Mouse (Mus musculus): ENCODE data around the gene Zdhhc8. TPM values are rescaled to one million over a fixed set of nuclear protein-coding genes. Genes with fewer than 3 reads are reported as not detected.
"Not testable (repeated sequence)": the region's sequence is repeated elsewhere in the genome, so short reads cannot be mapped to it uniquely, and the experiment has no call there.

Zdhhc8 gene
- polyA plus RNA-seq, 1 experiment from 2014 or later = 0.79 TPM

DNA sequence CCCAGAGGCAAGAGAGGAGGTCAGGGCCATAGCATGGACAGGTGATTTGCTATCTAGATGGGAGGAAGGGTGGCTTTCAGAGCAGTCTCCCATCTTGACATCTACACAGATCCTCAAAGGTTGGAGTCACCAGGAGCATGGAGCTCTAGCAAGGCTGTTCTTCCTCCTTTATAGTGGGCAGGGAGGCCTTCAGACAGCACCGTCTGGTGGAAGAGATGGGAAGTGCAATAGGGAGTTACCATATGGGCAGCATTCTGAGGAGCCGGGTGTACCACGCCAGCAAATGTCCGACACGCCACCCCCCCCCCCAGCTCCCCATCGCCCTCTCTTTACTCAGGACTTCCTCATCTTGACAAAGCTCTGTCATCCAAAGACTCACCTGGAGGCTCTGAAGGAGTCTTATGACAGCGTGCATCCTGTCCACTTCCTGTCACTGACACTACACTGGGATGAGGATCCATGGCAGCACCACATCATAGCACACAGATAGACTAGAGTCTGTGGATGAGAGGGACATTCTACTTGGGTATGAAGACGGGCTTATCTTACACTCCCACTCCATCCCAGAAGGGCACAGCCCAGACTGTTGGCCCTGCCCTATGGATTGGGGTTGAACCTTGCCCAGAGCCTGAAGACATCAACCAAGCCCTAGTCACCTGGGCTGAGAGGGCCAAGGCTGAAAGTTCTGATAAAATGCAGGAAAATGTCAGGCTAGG is 24.1 kb downstream of the Zdhhc8 start:
- WGBS (ENCODE audit: insufficient replicate concordance) = 10% methylated on average over 8 of the region's 8 CpGs

DNA sequence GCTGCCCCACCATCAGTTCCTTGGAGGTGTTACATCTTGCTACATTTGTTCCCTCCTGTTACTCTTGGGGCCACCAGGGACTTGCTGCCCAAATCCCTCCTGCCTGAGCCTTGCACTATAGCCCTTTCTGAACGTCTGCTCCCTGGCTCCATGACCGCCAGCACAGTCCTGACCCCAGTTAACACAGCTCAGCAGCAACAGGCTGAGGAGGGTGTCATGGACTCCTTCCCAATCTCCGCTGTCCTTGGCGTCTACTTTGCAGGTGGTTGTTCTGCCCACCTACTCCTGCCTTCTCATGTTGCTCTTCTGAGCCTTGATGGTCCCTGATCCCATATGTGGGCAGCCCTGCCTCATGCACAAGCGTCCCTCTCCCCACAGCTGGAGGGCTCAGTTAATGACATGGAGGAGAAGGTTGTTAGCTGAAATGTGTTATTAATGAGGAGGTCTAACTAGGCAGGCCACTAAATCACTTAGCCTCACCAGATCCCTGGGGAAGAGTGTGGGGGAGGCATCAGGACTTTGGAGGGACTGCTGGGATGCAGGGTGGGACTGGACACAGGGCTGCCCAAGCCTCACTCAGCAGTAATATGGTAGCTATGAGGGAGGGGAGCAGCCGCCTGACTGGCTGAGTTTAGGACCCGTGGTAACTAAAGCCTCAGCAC is 31.4 kb downstream of the Zdhhc8 start:
- no peaks in the 10 kb centered on the region for H3K9me3 ChIP-seq (replicated peaks; ENCODE audit: control insufficient read depth, low read length)
- no peak for ATAC-seq (ENCODE audit: low read depth)

More for the DNA sequence above, 24.1 kb downstream of the Zdhhc8 start:
- Histone ChIP-seq H3K27me3 (ENCODE audit: control insufficient read depth, insufficient read depth, low read depth, low read length) (no peaks in the 10 kb centered on the region), H3K27ac (ENCODE audit: low read length) (no peak overlapping the region), H3K4me2 (ENCODE audit: low read depth, low read length) (no peak overlapping the region), H3K36me3 (ENCODE audit: control insufficient read depth, insufficient read depth) (no peaks in the 10 kb centered on the region), H3K9ac (ENCODE audit: low read depth, low read length) (no peak overlapping the region), H3K4me1 (ENCODE audit: control insufficient read depth, low read depth, low read length) (no peaks in the 10 kb centered on the region; the same call in 1 of the 2 replicates), H3K4me3 (ENCODE audit: low read depth, low read length) (no peak overlapping the region), H3K9me3 (replicated peaks; ENCODE audit: control insufficient read depth, low read length) (no peaks in the 10 kb centered on the region)
- ATAC-seq (ENCODE audit: low read depth) = no peak

DNA sequence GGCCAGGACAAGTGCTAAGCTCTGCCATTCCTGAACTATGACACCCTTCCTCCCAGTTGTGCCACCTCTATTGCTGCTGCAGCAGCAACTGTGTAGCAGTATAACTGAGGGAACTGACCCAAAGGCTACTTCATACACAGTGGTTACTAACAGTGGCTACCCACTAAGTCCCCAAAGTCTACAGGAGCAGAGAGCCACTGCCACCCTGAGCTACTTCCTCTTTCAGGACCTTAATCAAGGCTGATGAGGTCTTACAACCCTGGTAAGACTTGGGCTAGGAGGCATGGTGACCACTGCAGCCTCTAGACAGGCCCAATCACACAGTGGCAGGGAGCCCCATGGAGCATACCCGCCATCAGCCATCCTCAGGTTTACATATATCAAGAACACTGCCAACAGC is 32.9 kb downstream of the Zdhhc8 start:
- Histone ChIP-seq H3K9me3 (replicated peaks; ENCODE audit: control insufficient read depth, low read length) (no peaks in the 10 kb centered on the region), H3K4me2 (ENCODE audit: low read depth, low read length) (no peak overlapping the region), H3K4me3 (ENCODE audit: low read depth, low read length) (no peak overlapping the region), H3K36me3 (ENCODE audit: control insufficient read depth, insufficient read depth) (no peaks in the 10 kb centered on the region), H3K4me1 (ENCODE audit: control insufficient read depth, low read depth, low read length) (no peaks in the 10 kb centered on the region), H3K27me3 (ENCODE audit: control insufficient read depth, insufficient read depth, low read depth, low read length) (no peaks in the 10 kb centered on the region), H3K9ac (ENCODE audit: low read depth, low read length) (no peak overlapping the region), H3K27ac (ENCODE audit: low read length) (no peak overlapping the region)
- WGBS (ENCODE audit: insufficient replicate concordance) = 59% methylated on average over 1 of the region's 1 CpGs
- ATAC-seq (ENCODE audit: low read depth) = no peak

More for the DNA sequence above, 31.4 kb downstream of the Zdhhc8 start:
- Histone ChIP-seq H3K4me2 (ENCODE audit: low read depth, low read length) (no peak overlapping the region), H3K9ac (ENCODE audit: low read depth, low read length) (no peak overlapping the region), H3K36me3 (ENCODE audit: control insufficient read depth, insufficient read depth) (no peaks in the 10 kb centered on the region), H3K27me3 (ENCODE audit: control insufficient read depth, insufficient read depth, low read depth, low read length) (no peaks in the 10 kb centered on the region), H3K4me1 (ENCODE audit: control insufficient read depth, low read depth, low read length) (no peaks in the 10 kb centered on the region), H3K4me3 (ENCODE audit: low read depth, low read length) (no peak overlapping the region), H3K27ac (ENCODE audit: low read length) (no peak overlapping the region)
- WGBS (ENCODE audit: insufficient replicate concordance) = 57% methylated on average over 7 of the region's 7 CpGs

DNA sequence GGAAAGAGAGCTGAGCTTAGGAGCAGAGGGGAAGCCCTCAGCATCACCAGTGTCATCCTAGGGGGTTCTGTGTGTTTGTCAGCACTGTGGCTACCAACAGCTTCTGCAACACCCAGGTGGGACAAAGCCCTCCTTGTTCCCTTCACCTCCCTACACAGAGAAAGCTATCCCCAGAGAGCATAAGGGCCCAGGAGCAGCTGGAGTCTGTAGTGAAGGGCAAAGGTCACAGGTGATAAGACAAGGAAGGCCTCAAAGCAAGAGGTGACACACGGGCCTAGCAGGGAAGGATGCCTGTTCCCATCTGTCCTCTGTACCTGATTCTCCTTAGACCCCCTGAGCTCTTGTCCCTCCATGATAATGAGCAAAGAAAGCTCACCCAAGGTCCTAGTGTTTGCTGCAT is 33.3 kb downstream of the Zdhhc8 start:
- no peak for ATAC-seq (ENCODE audit: low read depth)
- no peaks in the 10 kb centered on the region for H3K27me3 ChIP-seq (ENCODE audit: control insufficient read depth, insufficient read depth, low read depth, low read length)
- H3K9me3 ChIP-seq (replicated peaks; ENCODE audit: control insufficient read depth, low read length) = no peaks in the 10 kb centered on the region
- H3K4me3 ChIP-seq (ENCODE audit: low read depth, low read length) = no peak overlapping the region
- H3K36me3 ChIP-seq (ENCODE audit: control insufficient read depth, insufficient read depth) = no peaks in the 10 kb centered on the region
- no peak overlapping the region for H3K27ac ChIP-seq (ENCODE audit: low read length)
- H3K4me2 ChIP-seq (ENCODE audit: low read depth, low read length) = no peak overlapping the region
- 35% methylated on average over 1 of the region's 1 CpGs for WGBS (ENCODE audit: insufficient replicate concordance)
- no peak overlapping the region for H3K9ac ChIP-seq (ENCODE audit: low read depth, low read length)
- H3K4me1 ChIP-seq (ENCODE audit: control insufficient read depth, low read depth, low read length) = no peaks in the 10 kb centered on the region

DNA sequence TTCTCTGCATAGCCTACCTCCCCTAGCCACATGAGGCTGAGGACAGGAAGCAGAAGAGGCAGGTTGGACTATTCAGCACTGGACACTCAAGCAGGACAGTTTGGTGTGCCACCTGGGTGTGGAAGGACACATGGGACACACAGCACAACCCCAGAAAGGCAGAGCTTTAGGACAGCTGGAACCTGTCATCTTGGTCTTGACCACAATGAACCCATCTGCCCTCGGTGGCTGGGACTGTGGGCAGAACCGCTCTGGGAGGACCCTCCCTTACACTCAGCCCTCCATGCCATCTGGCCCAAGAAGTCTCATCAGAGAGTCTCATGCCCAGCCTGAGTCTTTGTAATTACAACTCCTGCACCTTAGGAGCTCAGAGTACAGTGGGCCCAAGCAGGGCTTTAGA is 34.9 kb downstream of the Zdhhc8 start:
- no peak overlapping the region for H3K9ac ChIP-seq (ENCODE audit: low read depth, low read length)
- H3K36me3 ChIP-seq (ENCODE audit: control insufficient read depth, insufficient read depth) = no peaks in the 10 kb centered on the region
- 55% methylated on average over 2 of the region's 2 CpGs for WGBS (ENCODE audit: insufficient replicate concordance)
- no peaks in the 10 kb centered on the region for H3K4me1 ChIP-seq (ENCODE audit: control insufficient read depth, low read depth, low read length)
- no peak overlapping the region for H3K4me3 ChIP-seq (ENCODE audit: low read depth, low read length)
- no peak overlapping the region for H3K4me2 ChIP-seq (ENCODE audit: low read depth, low read length)
- no peak overlapping the region for H3K27ac ChIP-seq (ENCODE audit: low read length)
- no peaks in the 10 kb centered on the region for H3K27me3 ChIP-seq (ENCODE audit: control insufficient read depth, insufficient read depth, low read depth, low read length)
- no peak for ATAC-seq (ENCODE audit: low read depth)
- H3K9me3 ChIP-seq (replicated peaks; ENCODE audit: control insufficient read depth, low read length) = no peaks in the 10 kb centered on the region

DNA sequence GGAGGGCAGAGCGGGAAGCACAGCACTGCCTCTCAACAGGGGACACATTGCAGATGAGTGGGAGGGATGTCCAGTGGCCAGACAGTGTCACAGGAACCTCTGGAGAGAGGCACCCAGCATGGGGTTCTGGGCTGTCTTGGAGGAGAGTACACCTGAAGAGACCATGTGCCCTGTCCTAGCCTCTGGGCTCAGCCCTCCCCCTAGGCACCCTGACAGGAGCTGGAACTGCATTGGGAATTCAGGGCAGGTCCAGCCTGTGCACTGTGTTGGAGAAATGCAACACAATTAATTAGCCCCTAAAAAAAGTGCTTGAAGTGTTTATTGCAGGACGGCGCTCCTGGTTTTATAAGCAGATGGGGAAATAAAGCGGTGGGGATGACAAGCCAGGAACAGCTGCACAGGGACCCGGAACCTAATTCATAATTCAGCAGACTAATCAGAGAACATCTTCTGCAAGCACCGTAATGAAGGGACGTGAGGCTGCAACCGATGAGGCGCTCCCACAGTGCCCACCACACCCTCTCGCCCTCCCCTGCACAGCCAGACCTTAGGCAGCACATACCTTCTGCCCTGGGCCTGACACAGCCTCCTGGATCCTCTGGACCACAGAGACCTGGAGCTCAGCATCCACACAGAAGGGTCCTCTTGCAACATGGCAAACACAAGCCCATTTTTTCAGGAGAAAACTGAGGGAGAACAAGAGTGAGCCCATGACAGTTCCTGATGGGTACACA is 36.4 kb downstream of the Zdhhc8 start:
- no peak overlapping the region for H3K27ac ChIP-seq (ENCODE audit: low read length)
- no peaks in the 10 kb centered on the region for H3K9me3 ChIP-seq (replicated peaks; ENCODE audit: control insufficient read depth, low read length)
- H3K27me3 ChIP-seq (ENCODE audit: control insufficient read depth, insufficient read depth, low read depth, low read length) = no peaks in the 10 kb centered on the region
- no peaks in the 10 kb centered on the region for H3K36me3 ChIP-seq (ENCODE audit: control insufficient read depth, insufficient read depth)
- ATAC-seq (ENCODE audit: low read depth) = no peak
- H3K9ac ChIP-seq (ENCODE audit: low read depth, low read length) = no peak overlapping the region
- no peak overlapping the region for H3K4me3 ChIP-seq (ENCODE audit: low read depth, low read length)
- WGBS (ENCODE audit: insufficient replicate concordance) = 71% methylated on average over 10 of the region's 10 CpGs
- no peaks in the 10 kb centered on the region for H3K4me1 ChIP-seq (ENCODE audit: control insufficient read depth, low read depth, low read length)
- no peak overlapping the region for H3K4me2 ChIP-seq (ENCODE audit: low read depth, low read length)

DNA sequence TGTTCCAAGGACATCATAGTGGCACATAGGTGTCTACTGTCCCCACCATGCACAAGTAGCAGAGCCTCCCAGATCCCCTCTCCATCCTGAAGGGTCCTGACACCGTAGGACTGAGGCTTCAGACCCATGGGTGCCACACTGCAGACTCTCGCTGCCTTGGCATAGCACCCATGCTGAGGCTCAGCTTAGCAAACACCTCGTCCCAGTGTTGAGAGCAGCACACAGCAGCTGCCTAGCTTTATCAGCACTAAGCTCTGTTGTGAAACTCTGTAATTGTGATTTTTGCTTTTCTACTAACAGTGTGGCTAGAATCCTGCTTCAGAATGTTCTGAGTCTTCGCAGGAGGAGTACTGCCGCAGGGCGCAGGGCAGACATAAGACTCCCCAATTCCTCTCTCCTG is 37.1 kb downstream of the Zdhhc8 start:
- WGBS (ENCODE audit: insufficient replicate concordance) = 74% methylated on average over 6 of the region's 6 CpGs

DNA sequence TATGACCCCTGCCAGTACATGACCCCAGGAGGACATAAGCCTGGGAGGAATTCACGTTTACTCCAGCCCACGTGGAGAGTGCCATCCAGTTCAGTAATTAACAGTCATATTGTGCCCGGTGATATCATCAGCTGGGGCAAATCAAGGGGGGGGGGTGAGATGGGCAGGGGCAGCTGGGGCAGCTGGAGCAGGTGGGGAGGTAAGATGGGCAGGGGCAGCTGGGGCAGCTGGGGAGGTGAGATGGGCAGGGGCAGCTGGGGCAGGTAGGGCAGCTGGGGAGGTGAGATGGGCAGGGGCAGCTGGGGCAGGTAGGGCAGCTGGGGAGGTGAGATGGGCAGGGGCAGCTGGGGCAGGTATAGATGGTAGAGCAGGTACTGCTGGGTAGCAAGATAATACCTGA is 39.4 kb downstream of the Zdhhc8 start:
- H3K4me3 ChIP-seq (ENCODE audit: low read depth, low read length); ATAC-seq (ENCODE audit: low read depth); H3K9me3 ChIP-seq (replicated peaks; ENCODE audit: control insufficient read depth, low read length); H3K27me3 ChIP-seq (ENCODE audit: control insufficient read depth, insufficient read depth, low read depth, low read length); H3K9ac ChIP-seq (ENCODE audit: low read depth, low read length); H3K27ac ChIP-seq (ENCODE audit: low read length); H3K4me1 ChIP-seq (ENCODE audit: control insufficient read depth, low read depth, low read length); H3K4me2 ChIP-seq (ENCODE audit: low read depth, low read length); H3K36me3 ChIP-seq (ENCODE audit: control insufficient read depth, insufficient read depth): not testable (repeated sequence)
- 32% methylated on average over 3 of the region's 3 CpGs for WGBS (ENCODE audit: insufficient replicate concordance)

More for the DNA sequence above, 37.1 kb downstream of the Zdhhc8 start:
- H3K4me2 ChIP-seq (ENCODE audit: low read depth, low read length) = no peak overlapping the region
- H3K36me3 ChIP-seq (ENCODE audit: control insufficient read depth, insufficient read depth) = no peaks in the 10 kb centered on the region
- no peaks in the 10 kb centered on the region for H3K4me1 ChIP-seq (ENCODE audit: control insufficient read depth, low read depth, low read length)
- no peaks in the 10 kb centered on the region for H3K9me3 ChIP-seq (replicated peaks; ENCODE audit: control insufficient read depth, low read length)
- H3K9ac ChIP-seq (ENCODE audit: low read depth, low read length) = no peak overlapping the region
- H3K4me3 ChIP-seq (ENCODE audit: low read depth, low read length) = no peak overlapping the region
- H3K27ac ChIP-seq (ENCODE audit: low read length) = no peak overlapping the region
- no peaks in the 10 kb centered on the region for H3K27me3 ChIP-seq (ENCODE audit: control insufficient read depth, insufficient read depth, low read depth, low read length)
- ATAC-seq (ENCODE audit: low read depth) = no peak

DNA sequence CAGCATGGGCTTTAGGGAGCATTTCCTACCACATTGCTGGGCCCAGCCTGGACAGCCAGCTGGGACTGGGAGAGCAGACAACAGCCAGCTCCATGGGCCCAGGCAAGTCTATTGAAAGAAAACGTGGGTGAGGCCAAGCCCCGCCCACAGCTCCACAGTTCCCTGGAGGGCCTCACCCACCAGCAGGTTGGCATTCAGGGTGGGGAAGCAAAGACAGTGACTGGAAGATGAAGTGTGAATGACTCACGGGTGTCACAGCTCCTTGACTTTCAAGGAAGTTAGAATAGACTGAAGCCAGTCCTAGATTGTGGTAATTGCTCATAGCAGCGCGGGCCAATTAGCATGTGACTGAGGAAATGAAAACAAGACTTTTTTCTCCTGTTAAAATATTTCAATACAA is 39.9 kb downstream of the Zdhhc8 start:
- no peaks in the 10 kb centered on the region for H3K9me3 ChIP-seq (replicated peaks; ENCODE audit: control insufficient read depth, low read length)
- H3K27ac ChIP-seq (ENCODE audit: low read length) = no peak overlapping the region
- H3K4me1 ChIP-seq (ENCODE audit: control insufficient read depth, low read depth, low read length) = no peaks in the 10 kb centered on the region
- no peaks in the 10 kb centered on the region for H3K27me3 ChIP-seq (ENCODE audit: control insufficient read depth, insufficient read depth, low read depth, low read length)
- WGBS (ENCODE audit: insufficient replicate concordance) = 44% methylated on average over 5 of the region's 5 CpGs
- H3K36me3 ChIP-seq (ENCODE audit: control insufficient read depth, insufficient read depth) = no peaks in the 10 kb centered on the region
- no peak overlapping the region for H3K9ac ChIP-seq (ENCODE audit: low read depth, low read length)
- no peak overlapping the region for H3K4me3 ChIP-seq (ENCODE audit: low read depth, low read length)
- ATAC-seq (ENCODE audit: low read depth) = no peak
- no peak overlapping the region for H3K4me2 ChIP-seq (ENCODE audit: low read depth, low read length)

All from liver, embryonic 16.5 days (tissue).